Mouse (Mus musculus) adipocyte (in vitro differentiated cells): ENCODE data around the gene Melk.
A peak's percentile ranks its signal among the peaks of the same experiment; 100 is the strongest.

Experiments
- DNase-seq: peaks from one replicate; pipeline ENCODE4 v3.0.0-alpha.2; 2016; ENCODE audit warnings: low spot score

The Melk gene

GRCm38 (mm10) chr4:44300781-44301750, at the start of gene Melk:
Gene Melk, plus strand, starts transcription at chr4:44300876.
- peak; percentile 83 for DNase-seq

GRCm38 (mm10) chr4:44251521-44251920, 49.2 kb upstream of the Melk start:
- no peak for DNase-seq

DNA sequence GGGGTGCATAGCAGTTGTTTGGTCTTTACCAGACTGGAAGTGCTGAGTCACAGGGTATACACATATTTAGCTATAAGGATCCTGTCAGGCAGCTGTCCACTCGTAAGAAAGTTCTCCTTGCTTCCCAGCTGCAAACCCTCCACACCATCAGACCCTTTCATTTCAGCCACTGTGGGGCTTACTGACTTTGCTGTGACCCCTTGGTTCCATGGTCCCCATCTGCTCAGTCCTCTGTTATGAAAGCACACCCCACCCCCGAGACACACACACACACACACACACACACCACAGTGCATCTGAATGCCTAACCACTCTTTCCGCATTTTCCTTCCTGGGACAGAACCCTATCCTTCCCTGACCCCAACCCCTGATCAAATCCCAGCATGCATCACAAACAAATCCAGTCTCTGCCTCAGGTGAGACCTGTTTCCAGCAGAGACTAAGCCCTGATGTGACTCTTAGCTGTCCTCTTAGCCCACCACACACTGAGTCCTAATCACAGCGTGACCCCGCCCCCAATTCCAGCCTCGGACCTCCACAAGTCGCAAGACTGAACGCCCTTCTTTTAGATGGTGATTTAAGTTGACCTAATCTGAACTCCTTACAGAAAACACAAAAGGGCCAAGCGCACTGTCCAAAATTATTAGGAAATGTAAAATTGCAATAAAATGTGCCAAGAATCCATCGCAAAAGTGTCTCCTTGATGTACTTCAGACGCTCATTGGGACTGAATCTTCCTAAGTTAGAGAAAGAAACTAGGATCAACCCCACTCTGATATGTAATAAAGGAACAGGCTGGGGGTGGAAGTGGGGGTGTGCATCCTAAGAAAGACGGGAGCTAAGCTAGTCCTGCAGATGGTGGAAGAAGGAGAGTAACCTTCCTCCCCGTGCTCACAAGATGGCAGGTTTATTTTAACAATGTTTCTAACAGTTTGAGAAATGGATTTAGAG, 48.4 kb upstream of the Melk start:
- no peak for DNase-seq

DNA sequence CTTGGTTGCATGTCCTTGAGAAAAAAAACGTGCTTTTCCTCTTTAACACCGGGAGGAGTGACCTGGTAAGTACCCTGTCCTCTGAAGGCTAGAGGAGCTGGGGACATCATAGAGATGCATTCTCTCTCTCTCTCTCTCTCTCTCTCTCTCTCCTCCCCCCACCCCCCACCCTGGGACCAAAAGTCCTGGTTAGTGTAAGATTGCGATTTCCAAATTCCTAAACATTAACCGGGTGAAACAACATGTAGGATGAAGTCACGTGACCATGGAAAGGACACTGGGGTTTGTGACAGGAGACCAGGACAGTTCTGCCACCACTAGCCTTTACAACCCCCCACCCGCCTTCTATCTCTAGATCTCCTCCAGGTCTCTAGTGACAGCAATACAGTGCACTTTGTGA, 47.5 kb upstream of the Melk start:
- no peak for DNase-seq

- no peak for DNase-seq
Measured at GRCm38 (mm10) chr4:44254579-44254978, 46.1 kb upstream of the Melk start.

- DNase-seq: no peak
Measured at GRCm38 (mm10) chr4:44259126-44259525, 41.5 kb upstream of the Melk start.

- DNase-seq: peak; percentile 73
Measured at GRCm38 (mm10) chr4:44260244-44260643, 40.4 kb upstream of the Melk start.

DNA sequence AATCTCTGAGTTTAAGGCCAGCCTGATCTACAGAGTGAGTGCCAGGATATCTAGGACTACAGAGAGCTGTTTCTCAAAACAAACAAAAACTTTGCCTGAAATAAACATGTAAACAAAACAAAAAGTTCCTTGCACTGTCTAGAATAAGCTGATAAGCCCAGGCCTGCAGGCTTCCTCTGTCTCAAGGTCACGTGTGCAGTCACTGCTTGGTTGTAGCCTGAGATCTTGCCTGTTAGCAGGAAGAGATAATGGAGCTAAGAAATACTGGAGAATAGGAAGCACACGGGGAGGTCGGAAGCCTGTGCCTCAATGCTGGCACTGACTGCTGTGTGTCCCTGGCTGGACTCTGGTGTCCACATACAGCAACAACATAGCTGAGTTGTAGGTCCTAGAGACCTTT, 35.2 kb upstream of the Melk start:
- DNase-seq: no peak

DNA sequence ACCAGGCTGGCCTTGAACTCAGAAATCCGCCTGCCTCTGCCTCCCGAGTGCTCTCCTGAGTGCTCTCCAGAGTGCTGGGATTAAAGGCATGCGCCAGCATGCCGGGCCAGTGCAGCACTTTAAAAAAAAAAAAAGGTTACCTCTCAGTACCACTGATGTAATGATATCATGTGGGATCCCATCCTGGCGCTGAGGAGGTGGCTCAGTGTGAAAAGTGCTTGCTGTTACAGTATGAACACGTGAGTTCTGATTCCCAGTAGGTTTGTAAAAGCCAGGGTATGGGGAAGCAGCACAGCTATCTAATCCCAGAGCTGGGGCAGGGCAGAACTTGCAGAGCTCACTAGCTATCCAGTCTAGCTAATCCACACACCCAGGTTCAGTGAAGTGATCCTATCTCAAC, 33.2 kb upstream of the Melk start:
- DNase-seq: no peak

- DNase-seq: no peak
Measured at GRCm38 (mm10) chr4:44269376-44269817, 31.3 kb upstream of the Melk start.

DNA sequence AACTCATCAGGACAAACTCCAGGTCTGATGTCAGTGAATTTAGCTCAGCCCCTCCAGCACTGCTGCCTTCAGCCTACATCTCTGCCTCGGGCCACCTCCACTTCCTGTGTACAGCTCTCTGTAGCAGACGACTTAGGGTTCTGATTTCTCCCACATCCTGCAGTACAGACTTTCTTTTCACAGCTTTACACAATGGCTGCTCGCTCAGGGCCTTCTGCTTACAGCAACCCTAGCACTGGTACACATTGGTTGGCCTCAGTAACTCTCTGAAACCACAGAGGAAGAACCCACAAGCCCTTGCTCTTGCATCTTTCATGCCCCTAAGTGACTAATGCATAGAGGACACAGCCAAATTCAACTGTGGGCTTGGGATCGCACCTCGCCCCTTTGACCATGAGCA, 29.5 kb upstream of the Melk start:
- no peak for DNase-seq

GRCm38 (mm10) chr4:44281597-44282265, 18.9 kb upstream of the Melk start:
- DNase-seq: peak; percentile 52

GRCm38 (mm10) chr4:44292534-44292933, 8.1 kb upstream of the Melk start:
- DNase-seq: peak; percentile 71

- no peak for DNase-seq
Measured at GRCm38 (mm10) chr4:44295837-44296236, 4.8 kb upstream of the Melk start.

DNA sequence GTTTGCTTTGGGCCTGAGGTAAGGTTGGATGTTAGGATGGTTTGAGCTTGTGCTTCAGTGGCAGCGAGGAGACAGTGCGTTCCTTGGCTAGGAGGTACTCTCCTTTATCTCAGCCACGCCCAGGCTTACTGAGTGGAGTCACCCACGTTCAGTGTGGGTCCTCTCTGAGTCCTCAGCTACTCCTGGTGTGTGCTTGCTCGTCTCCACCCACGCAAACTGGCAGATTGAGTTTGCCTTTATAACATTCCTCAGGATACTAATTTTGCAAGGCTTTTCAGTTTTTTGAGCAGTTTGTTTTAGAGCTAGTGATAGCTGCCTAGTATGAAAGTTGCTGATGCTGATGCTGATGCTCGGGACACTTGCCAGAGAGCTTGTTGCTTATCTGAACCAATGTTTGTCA, 5.9 kb downstream of the Melk start:
- no peak for DNase-seq

DNA sequence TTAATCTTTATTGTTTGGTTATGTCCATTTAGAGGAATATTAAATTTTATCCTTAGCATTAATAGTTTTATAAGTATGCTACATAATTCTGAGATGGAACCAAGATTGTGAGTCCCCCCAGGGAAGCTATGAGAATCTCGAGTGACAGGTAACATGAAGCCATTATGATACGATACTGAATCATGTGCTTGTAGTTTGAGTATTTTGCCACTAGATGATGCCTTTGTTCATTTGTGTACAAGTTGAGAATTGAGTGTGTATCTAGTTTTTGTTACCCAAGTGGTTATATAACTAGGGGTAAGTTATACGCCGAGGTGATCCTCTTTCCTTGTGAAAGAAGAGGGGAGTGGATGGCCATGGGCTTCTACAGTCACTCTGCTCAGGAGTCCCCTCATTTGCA, 9.8 kb downstream of the Melk start:
- no peak for DNase-seq

DNA sequence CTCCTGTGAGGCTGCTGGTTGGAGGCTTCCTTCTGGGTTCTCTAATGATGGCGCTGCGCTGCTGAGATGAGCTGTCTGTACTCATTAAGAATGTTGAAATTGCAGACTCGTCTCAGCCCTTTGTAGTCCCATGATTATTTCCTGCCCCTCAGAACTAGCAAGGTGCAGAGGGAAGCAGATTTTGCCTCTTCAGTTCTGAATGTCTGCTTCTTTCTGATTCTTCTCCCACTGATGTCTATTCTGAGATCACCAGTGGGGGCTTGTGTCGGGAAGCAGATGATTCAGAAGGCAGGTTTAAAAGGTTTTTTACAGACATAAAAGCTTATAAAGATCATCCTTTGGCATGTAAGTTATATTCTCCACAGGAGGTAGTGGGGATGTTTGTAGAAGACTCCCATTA, 10.2 kb downstream of the Melk start:
- no peak for DNase-seq

DNA sequence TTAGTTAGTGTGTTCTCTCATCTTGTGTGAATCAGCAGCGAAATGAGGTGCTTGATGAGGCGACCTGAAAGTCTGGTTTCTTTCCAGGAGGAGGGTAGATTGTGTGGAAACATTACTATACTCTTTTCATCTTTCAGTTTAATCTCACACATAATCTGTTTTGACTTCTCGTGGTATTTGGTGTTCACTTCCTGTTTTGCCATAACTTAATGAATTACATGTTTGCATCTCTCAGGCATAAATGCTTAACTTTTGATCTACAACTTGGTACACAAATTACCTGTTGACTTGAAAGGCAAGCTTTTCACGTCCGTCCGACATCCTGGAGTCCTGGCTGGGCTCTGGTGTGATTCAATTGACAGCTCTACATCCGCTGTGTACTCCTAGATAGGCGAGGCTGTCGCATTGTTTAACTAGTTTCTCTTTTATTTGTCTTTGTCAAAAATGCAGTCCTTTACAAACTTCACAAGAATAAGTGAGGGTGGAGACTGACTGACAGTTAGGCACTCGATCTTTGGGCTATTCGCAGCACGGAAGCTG, 15.7 kb downstream of the Melk start:
- no peak for DNase-seq

DNA sequence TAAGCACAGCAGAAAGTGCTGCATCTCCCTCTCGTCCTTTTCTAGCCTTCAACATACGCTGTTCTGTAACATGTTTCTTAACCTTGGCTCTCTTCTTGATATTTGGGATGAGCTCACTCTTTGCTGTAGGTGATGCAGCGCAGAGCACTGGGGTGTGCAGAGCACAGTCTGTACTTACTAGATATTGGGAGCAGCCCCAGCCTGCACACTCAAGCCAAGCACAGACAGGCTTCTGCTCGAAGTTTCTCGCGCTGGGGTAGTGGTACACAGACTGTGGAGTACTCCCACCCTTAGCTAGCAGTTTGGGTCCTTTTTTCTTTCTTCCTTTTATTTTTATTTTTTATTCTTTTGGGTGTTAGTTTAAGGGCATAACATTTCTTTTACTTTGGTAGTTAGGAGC, 19.8 kb downstream of the Melk start:
- DNase-seq: no peak

DNA sequence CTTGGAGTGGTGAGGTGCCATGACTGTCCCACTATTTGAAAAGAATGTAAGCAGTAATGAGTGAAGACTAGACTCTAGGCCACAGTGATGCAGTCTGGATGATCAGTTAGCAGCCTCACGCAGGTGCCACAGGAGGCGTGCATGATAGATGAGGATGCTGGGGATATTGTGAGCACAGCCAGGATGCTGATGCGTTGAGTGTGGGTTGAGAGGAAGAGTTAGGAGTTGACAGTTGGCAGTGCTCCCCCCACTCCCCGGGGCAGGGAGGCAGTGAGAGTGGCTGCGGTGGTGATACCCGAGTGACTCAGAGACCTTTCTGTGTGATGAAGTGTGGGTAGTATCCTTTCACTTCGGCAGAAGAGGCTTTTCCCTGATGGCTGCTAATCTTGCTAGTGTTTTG, 21.4 kb downstream of the Melk start:
- DNase-seq: no peak

GRCm38 (mm10) chr4:44325453-44325852, 24.8 kb downstream of the Melk start:
- peak; percentile 25 for DNase-seq

DNA sequence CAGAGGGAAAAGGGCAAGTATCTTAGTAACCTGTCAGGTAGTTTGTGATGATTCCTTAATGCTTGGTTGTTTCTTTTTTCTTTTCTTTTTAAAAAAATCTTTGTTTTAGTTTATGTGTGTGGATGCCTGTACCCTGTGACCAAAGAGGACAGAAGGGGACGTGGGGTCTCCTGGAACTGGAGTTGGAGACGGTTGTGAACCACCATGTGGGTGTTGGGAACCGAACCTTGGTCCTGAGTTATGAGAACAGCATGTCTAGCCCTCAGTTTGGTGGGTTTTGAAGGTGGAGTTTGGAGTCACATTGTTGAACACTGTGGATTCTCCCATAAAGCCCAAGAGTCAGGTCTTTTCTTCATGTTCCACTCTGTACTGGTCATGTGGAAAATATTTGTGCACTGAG, 26.0 kb downstream of the Melk start:
- DNase-seq: no peak
